Mouse (Mus musculus): ENCODE measurements around the gene Tbrg4. TPM values are rescaled to one million over a fixed set of nuclear protein-coding genes. Genes with fewer than 3 reads are reported as not detected.

Gene Tbrg4
- 15.0 and 23.2 TPM in 2 replicates for polyA plus RNA-seq (2015; fragmentation: Nextera tagmentation; extraction: Ambion mirVana)

GRCm38 (mm10) chr11:6625478-6626387 lies at the start of gene Tbrg4:
Tbrg4 (minus strand) TSS chr11:6626067.

GRCm38 (mm10) chr11:6658271-6658670 lies 32.4 kb upstream of the Tbrg4 start, which contains the start of gene Ramp3:
Ramp3 (plus strand) TSS chr11:6658521.

GRCm38 (mm10) chr11:6638537-6638936 lies 12.7 kb upstream of the Tbrg4 start, which contains the start of gene Wap:
Wap (minus strand) TSS chr11:6638637.

GRCm38 (mm10) chr11:6605491-6606399 lies 20.1 kb downstream of the Tbrg4 start, which contains the start of gene Nacad:
Nacad (minus strand) TSS chr11:6606053.

Other genes with a start within 250 kb of the Tbrg4 start
- gene Zmiz2, start 237.0 kb downstream of the Tbrg4 start, polyA plus RNA-seq (2015; fragmentation: Nextera tagmentation; extraction: Ambion mirVana) = 6.6 and 9.3 TPM in 2 replicates
- 5,985 and 7,192 TPM in 2 replicates for gene Ppia, start 210.6 kb downstream of the Tbrg4 start, polyA plus RNA-seq (2015; fragmentation: Nextera tagmentation; extraction: Ambion mirVana)
- 261 and 304 TPM in 2 replicates for gene H2afv, start 181.6 kb downstream of the Tbrg4 start, polyA plus RNA-seq (2015; fragmentation: Nextera tagmentation; extraction: Ambion mirVana)
- gene Purb, start 150.2 kb downstream of the Tbrg4 start, polyA plus RNA-seq (2015; fragmentation: Nextera tagmentation; extraction: Ambion mirVana) = 10.9 and 13.8 TPM in 2 replicates
- 1.7 and 1.8 TPM in 2 replicates for gene Myo1g, start 105.1 kb downstream of the Tbrg4 start, polyA plus RNA-seq (2015; fragmentation: Nextera tagmentation; extraction: Ambion mirVana)
- 52.5 and 56.5 TPM in 2 replicates for gene Ccm2, start 79.2 kb downstream of the Tbrg4 start, polyA plus RNA-seq (2015; fragmentation: Nextera tagmentation; extraction: Ambion mirVana)
- gene Nacad, start 20.0 kb downstream of the Tbrg4 start, polyA plus RNA-seq (2015; fragmentation: Nextera tagmentation; extraction: Ambion mirVana) = 10.3 and 27.2 TPM in 2 replicates
- not detected in 2 replicates for gene Wap, start 12.6 kb upstream of the Tbrg4 start, polyA plus RNA-seq (2015; fragmentation: Nextera tagmentation; extraction: Ambion mirVana)
- 16.0 and 17.1 TPM in 2 replicates for gene Ramp3, start 32.5 kb upstream of the Tbrg4 start, polyA plus RNA-seq (2015; fragmentation: Nextera tagmentation; extraction: Ambion mirVana)
- not detected in 2 replicates for gene Gm11983, start 211.6 kb upstream of the Tbrg4 start, polyA plus RNA-seq (2015; fragmentation: Nextera tagmentation; extraction: Ambion mirVana)

All from adrenal gland, postnatal 0 days (tissue).